16 mouse cellular contexts compared by ENCODE assay signal in the genomic region with DNA sequence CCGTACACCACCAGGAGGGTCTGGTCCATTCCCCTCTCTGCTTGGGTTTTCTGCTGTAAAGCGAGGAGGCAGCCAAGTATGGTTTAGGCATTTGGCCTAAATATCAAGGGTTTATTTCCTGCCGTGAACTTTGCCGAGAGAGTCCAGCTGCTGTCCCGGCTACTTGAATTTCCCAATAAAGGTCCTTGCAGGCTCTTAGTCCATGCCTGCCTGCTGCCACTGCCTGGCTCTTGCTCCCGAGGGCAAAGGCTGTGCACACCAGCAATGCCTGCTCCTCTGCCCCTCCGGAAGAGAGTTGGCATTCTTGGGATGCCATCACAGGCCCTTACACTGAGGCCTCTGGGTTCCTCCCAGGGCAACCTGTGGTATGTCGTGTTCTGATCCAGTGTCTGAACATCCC. TPM values are rescaled to one million over a fixed set of nuclear protein-coding genes. Genes with fewer than 3 reads are reported as not detected.
DNase-seq lines count a peak whose midpoint lies in the region; ATAC-seq and TF ChIP-seq lines count a peak whose summit lies in the region.
"Had no signal": no experiment of that assay in that cellular context is flagged by ENCODE, and none has a peak within 500 bp of the region (broad histone marks: within the 10 kb centered on the region; RNA-seq: fewer than 3 reads in every experiment).

No protein-coding gene starts in this region.

- no peaks in the 10 kb centered on the region for H3K9me3 ChIP-seq in liver, embryonic 15.5 days (replicated peaks)
- no peaks in the 10 kb centered on the region for H3K9me3 ChIP-seq in kidney, embryonic 14.5 days (ENCODE audit: control insufficient read depth, low read length)
- H3K9me3 ChIP-seq: limb, embryonic 13.5 days; neural tube, embryonic 15.5 days had no signal

- no peak for TF ChIP-seq CTCF in gastrocnemius, adult 2 months (IDR thresholded peaks at IDR 0.05)

- H3K36me3 ChIP-seq in liver, embryonic 15.5 days (replicated peaks), result peaks cover 98% of the 10 kb centered on the region
- peaks cover 6% of the 10 kb centered on the region; the same call in 1 of the 2 replicates for H3K36me3 ChIP-seq in kidney, embryonic 14.5 days (ENCODE audit: control insufficient read depth, insufficient read depth, low read length)

- peak; percentile 66 for DNase-seq in gastrocnemius, adult 2 months
- no peak for DNase-seq in gastrocnemius, postnatal 4 days (ENCODE audit: low spot score in 2 of 2)
- DNase-seq in liver, result no peak
- DNase-seq in lung, postnatal 25 days (ENCODE audit: low spot score), result peak; percentile 33
- no peak for DNase-seq in left cerebral cortex, adult 8-10 months (ENCODE audit: low spot score in 2 of 2)
- DNase-seq in spleen, postnatal 4 days (ENCODE audit: low spot score in 2 of 2), result no peak
- DNase-seq: cerebellum, adult 11-12 months had no signal

- no peaks in the 10 kb centered on the region for H3K27me3 ChIP-seq in liver, embryonic 15.5 days
- H3K27me3 ChIP-seq in kidney, embryonic 14.5 days (ENCODE audit: control insufficient read depth, insufficient read depth, low read length), result no peaks in the 10 kb centered on the region
- H3K27me3 ChIP-seq: limb, embryonic 13.5 days; neural tube, embryonic 15.5 days had no signal

- no peak for ATAC-seq in liver, embryonic 15.5 days (ENCODE audit: insufficient read depth)
- peak; percentile 62; the same call in 1 of the 2 replicates for ATAC-seq in kidney, embryonic 14.5 days (ENCODE audit: low FRiP score, low TSS enrichment)
- ATAC-seq: hindbrain, postnatal 0 days had no signal

- H3K9ac ChIP-seq in liver, embryonic 15.5 days, result no peak overlapping the region
- H3K9ac ChIP-seq in kidney, embryonic 14.5 days (ENCODE audit: low read depth, low read length), result peak overlapping the region; percentile 18; the same call in 1 of the 2 replicates
- H3K9ac ChIP-seq: limb, embryonic 13.5 days; neural tube, embryonic 15.5 days had no signal

- peak overlapping the region; percentile 78 for H3K27ac ChIP-seq in gastrocnemius, adult 2 months
- 0 out of 2 replicates have a peak overlapping the region, but pooled peaks have one; percentile 14 for H3K27ac ChIP-seq in liver, embryonic 15.5 days (replicated peaks)
- H3K27ac ChIP-seq in kidney, embryonic 14.5 days (ENCODE audit: low read depth, low read length), result no peak overlapping the region
- H3K27ac ChIP-seq: hindbrain, postnatal 0 days; limb, embryonic 13.5 days; neural tube, embryonic 15.5 days had no signal

- WGBS in liver, embryonic 15.5 days (ENCODE audit: insufficient replicate concordance), result 86% methylated on average over 8 of the region's 8 CpGs
- 41% methylated on average over 8 of the region's 8 CpGs for WGBS in kidney, embryonic 14.5 days

- H3K4me1 ChIP-seq in liver, embryonic 15.5 days (replicated peaks), result 0 out of 2 replicates have a peak, but pooled peaks cover 11% of the 10 kb centered on the region
- peaks cover 13% of the 10 kb centered on the region for H3K4me1 ChIP-seq in kidney, embryonic 14.5 days (ENCODE audit: control insufficient read depth, insufficient read depth, low read length)
- H3K4me1 ChIP-seq: limb, embryonic 13.5 days; neural tube, embryonic 15.5 days had no signal

- H3K4me2 ChIP-seq in liver, embryonic 15.5 days, result no peak overlapping the region
- H3K4me2 ChIP-seq in kidney, embryonic 14.5 days (replicated peaks; ENCODE audit: low read depth, low read length), result no peak overlapping the region
- H3K4me2 ChIP-seq: limb, embryonic 13.5 days; neural tube, embryonic 15.5 days had no signal

- intact Hi-C loops in gastrocnemius, adult 2 months (cut with DNase I), result no loop called here

- no peak overlapping the region for H3K4me3 ChIP-seq in gastrocnemius, adult 2 months
- no peak overlapping the region for H3K4me3 ChIP-seq in liver, embryonic 15.5 days (replicated peaks)
- H3K4me3 ChIP-seq in kidney, embryonic 14.5 days (ENCODE audit: low read length), result no peak overlapping the region
- H3K4me3 ChIP-seq: erythroblast, embryonic 14.5 days; limb, embryonic 13.5 days; neural tube, embryonic 15.5 days had no signal

RNA-seq across cellular contexts. Expression of gene Rhof, which starts 28.9 kb away (rescaled TPM):
- total RNA-seq in gastrocnemius, adult 2 months (2021), result under 1 TPM; 0.28 to 0.36 TPM
- total RNA-seq in gastrocnemius, postnatal 4 days (2021), result under 1 TPM; 0.91 to 0.93 TPM
- polyA plus RNA-seq in liver, embryonic 15.5 days (2015; fragmentation: Nextera tagmentation; extraction: Ambion mirVana), result 1.7 and 2.1 TPM in 2 replicates
- polyA plus RNA-seq in kidney, embryonic 14.5 days (2014; fragmentation: Nextera tagmentation; extraction: Ambion mirVana), result 2.0 and 3.2 TPM in 2 replicates
- 10 to 100 TPM; 47.7 to 50.4 (median 48.3) TPM for total RNA-seq in left cerebral cortex, adult 8-10 months (2022)

RNA-seq across cellular contexts. Expression of gene Tmem120b, which starts 35.3 kb away (rescaled TPM):
- 10 to 100 TPM; 19.2 to 23.2 TPM for total RNA-seq in gastrocnemius, adult 2 months (2021)
- total RNA-seq in gastrocnemius, postnatal 4 days (2021), result 10 to 100 TPM; 24.0 to 25.9 TPM
- 25.8 and 27.0 TPM in 2 replicates for polyA plus RNA-seq in liver, embryonic 15.5 days (2015; fragmentation: Nextera tagmentation; extraction: Ambion mirVana)
- 12.0 and 13.1 TPM in 2 replicates for polyA plus RNA-seq in kidney, embryonic 14.5 days (2014; fragmentation: Nextera tagmentation; extraction: Ambion mirVana)
- total RNA-seq in left cerebral cortex, adult 8-10 months (2022), result 10 to 100 TPM; 13.8 to 16.4 (median 16.0) TPM

RNA-seq across cellular contexts. Expression of gene Setd1b, which starts 38.4 kb away (rescaled TPM):
- total RNA-seq in gastrocnemius, adult 2 months (2021), result 10 to 100 TPM in 1 of 2 experiments, 1 to 10 TPM in 1; 9.8 to 11.3 TPM
- 10 to 100 TPM; 21.0 to 21.4 TPM for total RNA-seq in gastrocnemius, postnatal 4 days (2021)
- polyA plus RNA-seq in liver, embryonic 15.5 days (2015; fragmentation: Nextera tagmentation; extraction: Ambion mirVana), result 3.9 and 4.2 TPM in 2 replicates
- polyA plus RNA-seq in kidney, embryonic 14.5 days (2014; fragmentation: Nextera tagmentation; extraction: Ambion mirVana), result 16.6 and 16.7 TPM in 2 replicates
- total RNA-seq in left cerebral cortex, adult 8-10 months (2022), result 10 to 100 TPM; 29.3 to 35.8 (median 32.5) TPM

RNA-seq across cellular contexts. Expression of gene Morn3, which starts 56.7 kb away (rescaled TPM):
- not detected for total RNA-seq in gastrocnemius, adult 2 months (2021)
- total RNA-seq in gastrocnemius, postnatal 4 days (2021), result not detected
- not detected in 2 replicates for polyA plus RNA-seq in liver, embryonic 15.5 days (2015; fragmentation: Nextera tagmentation; extraction: Ambion mirVana)
- 1.3 and 1.7 TPM in 2 replicates for polyA plus RNA-seq in kidney, embryonic 14.5 days (2014; fragmentation: Nextera tagmentation; extraction: Ambion mirVana)
- total RNA-seq in left cerebral cortex, adult 8-10 months (2022), result not detected
- total RNA-seq: heart, adult 18-20 months; hindbrain, postnatal 0 days; megakaryocyte progenitor cell, adult 5-6 weeks; monocyte, adult 5-6 weeks had no signal
- polyA plus RNA-seq: erythroblast, embryonic 14.5 days; limb, embryonic 13.5 days had no signal

Comparison
In these comparisons a context has a peak if more than half of its experiments do, and no peak if none do; other contexts are left out.
1. DNase-seq: peak in gastrocnemius, adult 2 months (single experiment) and lung, postnatal 25 days (single experiment); none in gastrocnemius, postnatal 4 days (0 of 2), liver (single experiment), left cerebral cortex, adult 8-10 months (0 of 2) and spleen, postnatal 4 days (0 of 2).
2. RNA of gene Rhof, which starts 28.9 kb away (total RNA-seq): 47.7 to 50.4 TPM in left cerebral cortex, adult 8-10 months; 0.91 to 0.93 TPM in gastrocnemius, postnatal 4 days and 0.28 to 0.36 TPM in gastrocnemius, adult 2 months; every median in the first group is over 10 times any median in the second.